Mouse (Mus musculus) gastrocnemius, postnatal 4 days (tissue): ENCODE results near the gene Cacng4. TPM values are rescaled to one million over a fixed set of nuclear protein-coding genes. Genes with fewer than 3 reads are reported as not detected.

Experiments used
- DNase-seq, 2 experiments: peaks; one replicate each; pipeline ENCODE4 v3.0.0; 2021 to 2022; ENCODE audit warnings: low spot score in 2 of 2, mixed read lengths in 2 of 2
- total RNA-seq, 2 experiments: library from RNA; stranded (reverse); gene quantifications; 2 replicates each; pipeline ENCODE4 v1.2.3; 2021

Gene Cacng4
- total RNA-seq, 2 experiments from 2014 or later, result 0.96 to 1.2 TPM

DNA sequence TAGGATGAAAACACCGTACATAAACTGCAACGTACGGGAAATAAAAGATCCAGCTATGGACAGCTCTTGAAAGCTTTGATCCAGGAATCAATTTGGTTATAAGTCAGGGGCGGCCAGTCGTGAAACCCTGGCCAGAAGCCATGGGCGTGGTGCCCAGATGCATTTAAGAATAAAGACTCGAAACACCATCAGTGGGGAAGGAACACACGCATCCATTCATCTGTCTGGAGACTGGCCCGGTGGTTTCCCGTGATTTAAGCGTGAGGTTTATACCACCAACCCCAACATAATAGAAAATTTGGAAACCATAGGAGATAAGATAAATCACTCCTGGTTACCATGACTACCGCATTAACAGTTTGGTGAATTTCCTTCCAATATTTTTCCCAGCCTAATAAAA, 16.9 kb downstream of the Cacng4 start:
- DNase-seq, result no peak

DNA sequence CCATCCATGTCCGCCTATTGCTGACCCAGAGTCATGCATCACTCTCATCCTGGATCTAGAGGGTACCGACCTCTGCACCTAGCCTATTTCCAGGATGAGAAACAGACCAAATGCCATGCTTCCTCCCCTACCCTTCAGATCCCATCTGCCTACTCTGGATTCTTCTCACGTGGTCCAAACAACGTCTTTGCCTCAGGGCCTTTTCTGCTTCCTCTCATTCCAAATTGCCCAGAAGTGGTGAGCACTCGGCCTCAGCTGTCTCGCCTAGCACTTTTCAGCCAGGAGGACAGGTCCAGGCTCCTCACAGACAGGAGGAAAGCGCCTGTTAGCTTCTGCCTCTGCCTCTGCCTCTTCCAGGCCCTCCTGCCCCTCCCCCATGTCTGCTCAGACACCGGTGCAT, 21.0 kb downstream of the Cacng4 start:
- DNase-seq, result no peak

DNA sequence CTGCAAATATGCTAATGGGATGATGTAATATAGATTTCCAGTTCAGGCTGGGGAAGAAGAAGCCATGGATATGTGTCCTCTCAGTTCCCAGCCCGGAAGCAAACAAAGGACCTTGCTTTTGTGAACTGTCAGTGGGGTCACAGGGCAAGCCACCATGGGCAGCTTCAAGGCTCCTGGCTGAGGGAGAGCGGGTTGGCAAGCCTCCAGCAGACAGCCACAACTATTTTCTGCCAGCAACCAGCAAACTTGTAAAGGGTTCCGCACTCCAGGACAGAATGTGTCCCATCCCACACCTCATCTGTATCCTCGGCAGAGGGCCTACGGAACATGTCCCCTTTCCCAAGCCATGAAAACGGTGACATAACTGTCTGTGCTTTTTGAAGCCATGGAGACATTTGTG, 22.4 kb downstream of the Cacng4 start:
- no peak for DNase-seq

DNA sequence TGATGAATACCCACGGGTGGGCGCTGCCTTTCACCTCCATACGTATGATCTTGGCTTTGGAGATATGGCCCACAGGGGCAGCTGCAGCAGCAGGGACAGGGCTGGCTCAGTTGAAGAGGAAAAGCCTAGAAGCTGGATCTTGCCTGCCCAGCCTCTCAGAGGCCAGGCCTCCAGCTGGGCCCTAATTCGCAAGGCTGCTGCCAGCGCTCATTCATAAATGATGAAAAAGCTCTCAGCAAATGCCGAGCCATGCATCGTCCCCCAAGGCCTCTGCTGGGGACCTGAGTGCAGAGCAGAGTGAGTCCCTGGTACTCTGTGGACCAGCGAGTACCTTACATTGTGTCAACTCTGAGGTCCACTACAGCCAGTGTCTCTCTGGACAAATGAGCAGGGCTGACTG, 26.0 kb downstream of the Cacng4 start:
- DNase-seq, result no peak

DNA sequence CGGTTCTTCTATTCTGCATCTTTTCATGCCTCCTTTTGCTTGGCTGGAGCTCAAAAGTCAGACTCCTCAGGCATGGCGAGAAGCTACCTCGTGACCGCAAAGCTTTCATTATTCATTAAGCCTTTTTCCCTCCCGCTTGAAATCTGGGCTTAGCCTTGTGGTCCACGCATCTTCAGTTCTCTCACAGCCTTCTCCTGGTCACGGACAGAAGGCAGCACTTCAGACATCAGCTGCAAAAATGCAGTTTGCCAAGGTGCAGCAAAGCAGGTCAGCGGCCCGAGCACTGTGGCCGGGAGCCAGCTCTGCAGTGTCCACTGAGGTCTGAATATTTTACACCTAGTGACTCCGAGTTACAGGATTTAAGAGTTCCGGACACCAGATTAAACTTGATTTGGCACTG, 27.4 kb downstream of the Cacng4 start:
- no peak for DNase-seq

DNA sequence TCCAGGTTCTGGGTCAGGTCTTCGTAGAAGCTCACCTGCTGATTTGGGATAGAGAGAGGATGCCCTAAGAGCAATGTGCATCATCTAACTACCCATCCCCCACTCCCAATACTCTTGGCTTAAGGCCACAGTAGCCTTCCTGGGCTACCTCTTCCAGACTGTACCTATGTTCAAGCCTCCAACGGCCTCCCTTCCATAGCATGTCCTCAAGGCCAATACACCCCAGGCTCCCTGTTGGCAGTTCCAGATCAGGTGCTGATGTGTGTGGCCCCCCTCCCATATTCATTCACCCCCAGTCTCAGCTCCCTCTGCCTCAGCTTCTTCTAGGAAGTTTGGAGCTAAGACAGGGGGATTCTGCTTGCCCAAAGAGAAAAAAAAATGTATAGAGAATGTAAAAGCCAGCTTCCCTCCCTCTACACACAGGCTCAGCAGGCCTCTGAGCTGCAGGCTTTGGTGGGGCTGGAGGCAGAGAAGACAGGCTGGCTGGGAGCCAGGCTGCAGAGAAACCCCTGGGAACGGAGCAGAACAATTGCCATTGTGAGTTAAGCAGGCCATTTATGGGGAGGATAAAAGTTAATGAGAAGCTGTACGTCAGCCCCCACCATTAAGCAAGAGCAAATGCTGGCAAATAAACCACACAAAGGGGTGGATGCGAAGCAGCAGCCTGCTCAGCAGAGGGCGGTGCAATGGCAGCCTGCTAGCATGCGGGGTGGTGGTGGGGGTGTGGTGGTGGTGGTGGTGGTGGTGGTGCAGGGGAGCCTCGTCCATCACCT, 31.5 kb downstream of the Cacng4 start:
- peak in 1 of 2 experiments; percentile 33 for DNase-seq

DNA sequence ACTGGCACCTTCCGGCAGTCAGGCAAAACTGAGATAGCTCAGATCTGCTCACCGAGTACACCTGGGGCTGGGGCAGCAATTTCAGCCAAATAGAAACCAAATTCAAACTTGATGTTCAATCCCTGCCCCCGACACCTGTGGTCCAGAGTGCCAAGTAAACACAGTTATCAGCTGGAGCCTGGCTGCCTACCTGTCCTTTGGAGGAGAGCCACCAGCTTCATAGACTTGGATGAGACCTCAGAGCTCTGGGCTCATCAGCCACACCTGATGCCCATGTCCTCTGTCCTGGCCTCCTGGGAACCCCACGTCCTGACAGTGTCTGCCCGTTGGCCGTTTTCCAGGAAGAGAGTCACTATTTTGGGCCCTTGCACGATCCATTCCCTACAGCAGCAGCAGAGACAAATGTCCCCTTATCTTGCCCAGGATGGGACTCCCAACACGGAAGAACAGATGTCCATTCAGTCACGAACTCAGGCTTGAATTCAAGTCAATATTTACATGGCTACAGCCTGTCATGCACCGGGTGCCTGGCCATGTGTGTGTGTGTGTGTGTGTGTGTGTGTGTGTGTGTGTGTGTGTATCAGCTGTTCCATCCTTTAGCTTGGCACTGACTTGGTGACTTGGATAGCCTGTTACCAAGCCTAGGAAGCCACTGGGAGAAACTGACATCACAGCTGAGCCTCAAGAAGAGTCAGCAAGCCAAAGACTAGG, 32.4 kb downstream of the Cacng4 start:
- DNase-seq, result no peak

DNA sequence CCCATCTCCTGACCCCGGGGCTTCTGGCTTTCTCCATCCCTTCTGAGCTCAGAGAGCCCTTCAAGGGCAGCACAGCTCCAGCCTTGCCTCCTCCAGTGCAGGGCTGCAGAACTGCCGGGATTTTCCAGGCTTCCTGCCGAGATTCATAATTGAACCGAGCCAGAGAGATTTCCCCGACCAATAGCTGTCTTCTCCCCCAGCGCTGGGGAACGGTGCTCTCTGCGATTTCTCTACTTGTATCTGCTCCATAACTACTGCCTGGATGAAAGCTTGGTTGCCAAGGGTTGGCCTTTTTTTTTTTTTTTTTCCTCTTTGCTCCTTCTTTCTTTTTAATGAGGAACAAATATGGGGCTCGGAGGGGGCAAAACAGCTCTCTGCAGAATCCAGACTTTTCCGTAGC, 34.4 kb downstream of the Cacng4 start:
- DNase-seq, result no peak

DNA sequence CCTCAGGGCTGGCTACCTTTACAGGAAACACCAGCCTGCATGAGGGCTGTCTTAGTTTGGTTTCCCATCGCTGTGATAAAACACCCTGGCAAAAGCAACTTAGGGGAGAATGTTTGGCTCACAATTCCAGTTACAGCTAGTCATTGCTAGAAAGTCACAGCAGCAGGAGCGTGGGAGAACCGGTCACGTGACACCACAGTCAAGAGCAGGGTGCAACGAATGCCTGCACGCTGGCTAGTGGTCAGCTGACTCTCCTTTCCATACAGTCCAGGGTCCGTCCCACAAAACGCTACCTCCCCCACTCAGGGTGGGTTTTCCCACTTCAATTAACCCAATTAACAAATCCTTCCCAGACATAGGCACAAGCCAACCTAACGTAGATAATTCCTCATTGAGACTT, 34.8 kb downstream of the Cacng4 start:
- no peak for DNase-seq

DNA sequence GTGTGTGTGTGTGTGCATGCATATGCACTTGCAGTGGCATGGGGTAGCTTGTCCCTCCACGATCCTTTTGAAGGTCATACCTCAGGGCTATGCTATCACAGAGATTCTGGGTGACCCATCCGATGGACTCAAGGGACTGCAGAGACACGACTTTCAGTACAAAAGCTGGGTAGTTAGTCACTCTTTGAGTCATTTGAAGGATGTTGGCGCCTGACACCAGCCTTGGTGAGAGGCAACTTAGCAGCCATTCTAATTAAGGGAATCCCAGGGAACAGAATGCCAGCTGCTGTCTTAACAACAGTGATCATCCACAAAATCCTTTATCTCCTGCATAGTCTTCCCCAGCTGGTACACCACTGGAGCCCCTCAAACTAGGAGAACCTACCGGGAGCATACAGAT, 45.2 kb downstream of the Cacng4 start:
- no peak for DNase-seq

DNA sequence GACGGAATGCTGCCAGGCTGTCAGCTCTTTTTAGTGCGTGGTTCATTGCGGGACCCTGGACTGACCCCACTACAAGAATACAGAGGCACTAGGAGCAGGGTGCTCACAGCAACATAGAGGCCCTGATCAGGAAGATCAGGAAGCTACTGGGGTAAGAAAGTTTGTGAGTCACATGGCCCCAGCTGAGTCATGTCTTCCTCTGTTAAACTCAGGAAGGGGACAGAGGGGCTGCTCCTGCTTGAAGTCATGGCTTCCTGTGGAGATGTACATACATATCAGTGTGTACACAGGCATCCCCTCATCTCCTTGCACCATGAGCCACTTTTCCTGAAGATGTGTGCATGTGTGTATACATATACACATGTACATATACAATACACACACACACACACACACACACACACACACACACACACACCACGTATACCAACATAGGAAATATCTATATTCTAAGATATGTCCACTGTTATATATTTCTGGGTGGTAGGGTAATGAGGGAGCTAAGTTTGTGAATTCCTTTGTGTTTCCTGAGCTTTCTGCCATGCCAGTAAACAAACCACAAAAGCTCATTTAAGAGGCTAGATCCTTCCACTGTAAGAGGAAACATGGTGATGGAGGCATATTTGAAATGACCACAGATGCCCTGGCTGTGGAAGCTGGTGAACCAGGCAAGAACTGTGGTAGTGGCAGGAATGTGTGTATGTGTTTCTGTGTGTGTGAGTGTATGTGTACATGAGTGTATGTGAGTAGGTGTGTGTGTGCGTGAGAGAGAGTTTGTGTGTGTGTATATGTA, 45.9 kb downstream of the Cacng4 start:
- DNase-seq, result no peak

DNA sequence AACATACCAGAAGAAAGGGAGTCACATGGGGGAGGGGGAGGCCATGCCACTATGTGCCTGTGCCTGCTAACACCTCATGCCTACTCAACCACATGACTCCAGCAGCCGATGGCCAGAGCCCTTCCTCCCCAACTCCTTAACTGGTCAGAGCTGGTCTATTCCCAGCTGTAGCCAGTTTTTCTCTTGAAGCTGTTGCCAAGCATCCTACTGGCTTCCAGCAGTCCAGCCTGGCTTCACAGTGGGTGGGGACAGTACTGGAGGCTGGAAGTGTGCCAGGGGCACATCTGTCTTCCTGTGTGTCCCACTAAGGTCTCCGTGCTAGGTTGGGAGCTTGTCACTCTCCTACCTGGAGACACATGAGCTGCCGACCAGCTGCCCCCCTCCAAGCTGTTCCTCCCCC, 51.3 kb downstream of the Cacng4 start:
- no peak for DNase-seq

DNA sequence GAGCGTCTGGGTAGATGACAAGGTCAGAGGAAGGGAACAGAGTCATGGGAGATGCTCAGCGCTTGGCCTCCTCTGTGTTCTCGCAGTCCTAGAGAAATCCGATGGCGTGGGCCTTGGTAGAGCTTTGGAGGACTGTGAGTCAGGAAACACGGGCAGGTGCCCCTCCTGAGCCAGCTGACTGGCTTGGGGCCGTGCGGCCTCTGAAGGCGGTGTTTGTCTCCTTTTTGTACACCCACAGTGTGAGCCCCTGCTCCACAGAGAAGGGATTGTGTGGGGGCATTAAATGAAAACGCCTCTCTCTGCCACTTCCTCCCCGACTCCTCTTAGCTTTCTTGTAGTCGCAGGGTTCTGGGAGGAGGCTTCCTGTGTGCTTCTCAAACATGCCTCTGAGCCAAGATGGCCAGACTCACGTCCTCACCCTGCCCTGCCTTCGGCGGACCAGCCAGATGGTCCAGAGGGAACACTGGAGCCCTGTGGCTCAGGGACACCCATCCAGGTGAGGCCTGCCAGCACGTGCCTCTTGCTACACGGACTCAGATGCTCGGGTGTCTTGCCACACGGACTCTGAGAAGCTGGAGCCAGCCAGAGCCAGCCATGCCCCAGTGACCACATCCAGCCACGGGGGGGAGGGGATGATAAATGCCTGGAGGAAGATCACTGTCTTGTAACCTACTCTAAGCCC, 55.8 kb downstream of the Cacng4 start:
- DNase-seq, result no peak

DNA sequence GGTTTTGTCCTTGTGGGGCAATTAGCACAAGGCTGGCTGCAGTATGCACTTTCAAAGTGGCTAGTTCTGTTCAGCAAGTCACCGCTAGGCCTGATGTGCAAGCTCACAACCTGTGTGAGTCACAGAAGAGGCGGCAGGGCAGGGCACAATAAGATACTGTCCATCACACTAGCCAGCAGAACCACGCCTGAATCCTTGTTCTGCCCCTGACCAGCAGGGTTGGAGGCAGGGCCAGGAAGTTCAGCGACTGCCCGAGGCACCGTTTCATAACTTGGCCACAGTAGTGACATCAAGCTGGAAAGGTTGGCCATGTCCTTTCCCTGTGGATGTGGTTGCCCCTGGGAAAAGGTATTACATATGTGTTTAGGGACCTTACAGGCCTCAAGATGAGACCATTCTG, 56.5 kb downstream of the Cacng4 start:
- no peak for DNase-seq

DNA sequence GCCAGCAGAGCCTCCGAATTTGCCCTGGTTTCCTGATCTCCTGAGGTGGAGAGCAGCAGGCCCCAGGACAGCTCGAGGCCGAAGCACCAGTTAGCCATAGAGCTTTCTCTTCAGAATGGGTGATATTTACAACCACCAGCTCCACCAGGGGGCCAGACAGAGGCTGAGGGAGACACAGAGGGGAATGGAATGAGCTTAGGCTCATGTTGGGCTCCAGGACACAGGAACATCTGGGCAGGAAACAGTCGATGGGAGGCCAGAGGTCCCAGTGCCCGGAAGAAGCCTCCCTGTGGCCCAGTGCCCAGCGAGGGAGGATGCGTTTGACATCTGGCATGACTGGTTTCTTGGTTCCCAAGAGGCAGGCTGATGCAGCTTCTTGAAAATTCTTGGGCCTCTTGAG, 60.2 kb downstream of the Cacng4 start:
- no peak for DNase-seq

DNA sequence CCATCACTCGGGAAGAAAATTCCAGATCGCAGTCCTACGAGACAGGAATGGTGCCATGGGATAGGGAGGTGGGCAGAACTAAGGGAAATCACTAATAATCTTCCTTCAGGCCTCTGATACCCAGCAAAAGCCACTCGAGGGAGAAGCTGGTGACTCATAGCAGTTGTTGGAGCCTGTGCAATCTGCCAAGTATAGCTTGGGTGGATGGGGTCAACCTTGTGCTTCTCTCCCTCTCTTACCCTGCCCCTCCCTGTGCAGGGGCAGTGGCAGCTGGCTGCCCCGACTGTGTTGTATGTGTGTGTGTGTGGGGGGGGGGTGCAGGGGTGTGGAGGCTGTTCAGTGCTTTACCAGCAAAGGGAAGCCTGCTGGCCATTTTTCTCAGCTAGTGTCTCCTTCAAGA, 62.9 kb downstream of the Cacng4 start:
- DNase-seq, result peak in 1 of 2 experiments; percentile 30

DNA sequence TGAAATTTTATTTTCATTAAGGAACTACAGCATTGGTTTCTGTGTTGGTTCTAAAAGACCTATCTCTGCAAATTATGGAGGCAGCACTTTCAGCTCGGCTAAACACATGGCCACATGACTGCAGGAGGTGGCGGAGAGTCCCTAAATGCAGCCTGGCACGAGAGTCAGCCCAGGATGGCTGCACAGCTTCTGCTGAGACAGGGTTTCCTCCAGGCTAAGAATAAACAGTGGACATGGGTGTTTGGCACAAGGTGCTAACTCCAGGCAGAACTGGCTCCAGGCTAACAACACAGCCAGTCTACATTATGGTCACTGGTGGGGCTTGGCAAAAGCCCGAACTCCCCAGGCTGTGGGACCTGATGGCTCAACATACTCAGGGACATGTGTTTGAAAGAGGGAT, 63.4 kb downstream of the Cacng4 start:
- no peak for DNase-seq

DNA sequence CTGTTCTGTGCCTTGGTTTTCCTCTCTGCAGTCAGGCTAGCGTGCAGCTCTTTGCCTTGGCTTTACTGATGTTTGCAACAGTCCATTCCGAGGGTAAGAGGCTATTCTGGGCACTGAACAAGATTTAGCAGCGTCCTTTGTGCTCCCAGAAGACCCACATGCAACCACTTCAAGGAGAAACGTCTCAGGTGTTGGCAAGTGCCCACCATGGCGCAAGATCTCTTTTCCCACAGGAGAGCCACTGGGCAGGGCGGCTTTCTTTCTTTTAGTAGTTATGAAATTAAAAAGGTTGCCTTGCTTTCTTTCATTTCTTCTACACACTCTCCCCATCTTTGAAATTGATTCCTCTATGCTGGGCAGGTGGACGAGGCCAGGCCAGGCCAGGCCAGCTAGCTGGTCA, 65.2 kb downstream of the Cacng4 start:
- no peak for DNase-seq

DNA sequence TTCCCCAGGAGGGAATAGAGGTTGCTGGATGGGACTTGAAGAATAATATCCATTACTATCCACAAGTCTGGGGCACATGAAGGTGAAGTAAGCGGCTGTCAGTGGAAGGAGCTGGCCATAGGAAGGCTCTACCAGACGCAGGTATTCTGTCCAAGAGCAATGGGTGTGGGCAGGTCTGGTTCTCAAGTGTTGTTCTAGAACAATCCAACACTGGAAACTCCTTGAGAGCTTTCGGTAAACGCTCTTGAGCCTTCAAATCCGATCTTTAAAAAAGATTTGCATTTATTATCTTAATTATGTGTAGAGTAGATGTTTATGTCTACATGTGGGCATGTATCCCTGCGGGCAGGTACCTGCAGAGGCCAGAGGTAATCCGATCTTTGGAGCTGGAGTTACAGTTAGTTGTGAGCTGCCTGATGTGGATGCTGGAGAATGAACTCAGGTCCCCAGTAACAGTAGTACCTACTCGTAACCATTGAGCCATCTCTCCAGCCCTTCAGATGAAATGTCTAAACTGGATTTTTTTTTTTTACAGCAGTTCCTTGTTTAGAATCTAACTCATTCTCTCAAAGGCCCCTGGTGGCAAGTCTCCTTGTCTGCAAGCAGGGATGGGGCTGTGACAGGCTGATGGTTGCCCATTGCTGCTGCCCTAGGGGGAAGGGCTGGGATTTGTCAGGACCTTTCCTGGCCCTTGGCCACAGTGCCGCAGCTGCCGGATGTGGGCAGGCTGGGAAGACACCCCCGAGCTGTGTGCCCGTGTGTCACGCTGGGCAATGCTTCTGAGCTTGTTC, 66.1 kb downstream of the Cacng4 start:
- DNase-seq, result peak in 1 of 2 experiments; percentile 56

DNA sequence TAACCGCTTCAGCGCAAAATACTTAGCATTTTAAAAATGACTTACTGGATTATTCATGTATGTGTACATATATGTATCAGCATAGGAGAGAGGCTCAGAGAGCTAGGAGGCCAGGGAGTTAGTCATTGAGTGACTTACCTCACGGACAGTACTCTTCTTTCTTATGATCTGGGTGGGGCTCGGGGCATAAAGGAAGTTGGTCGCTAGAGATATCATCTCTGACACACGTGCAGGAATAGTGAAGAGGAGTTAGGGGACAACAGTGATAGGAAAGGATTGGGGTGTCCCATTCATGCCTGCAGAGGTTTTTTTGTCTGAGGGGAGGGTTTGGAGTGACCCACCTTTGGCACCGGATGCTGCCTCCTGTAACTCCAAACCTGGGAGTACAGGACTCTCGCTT, 69.8 kb downstream of the Cacng4 start:
- no peak for DNase-seq

DNA sequence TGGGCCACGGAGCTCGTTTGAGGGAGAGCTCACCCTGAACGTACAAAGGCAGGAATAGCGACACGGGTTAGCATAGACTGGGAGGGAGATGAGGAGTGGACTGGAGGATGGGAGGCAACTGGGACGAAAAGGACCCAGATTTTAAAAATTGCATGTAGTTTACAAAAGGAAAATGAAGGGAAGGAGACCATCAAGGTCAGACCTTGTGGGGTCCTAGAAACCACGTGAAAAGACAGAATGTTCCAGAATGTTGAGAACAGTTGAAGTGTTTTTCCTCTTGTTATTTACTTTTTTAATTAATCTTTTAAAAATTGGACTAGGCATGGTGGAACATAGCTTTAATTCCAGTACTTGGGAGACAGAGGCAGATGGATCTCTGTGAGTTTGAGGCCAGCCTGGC, 73.3 kb downstream of the Cacng4 start:
- no peak for DNase-seq
